8 mouse cellular contexts compared by ENCODE assay signal in the genomic region with DNA sequence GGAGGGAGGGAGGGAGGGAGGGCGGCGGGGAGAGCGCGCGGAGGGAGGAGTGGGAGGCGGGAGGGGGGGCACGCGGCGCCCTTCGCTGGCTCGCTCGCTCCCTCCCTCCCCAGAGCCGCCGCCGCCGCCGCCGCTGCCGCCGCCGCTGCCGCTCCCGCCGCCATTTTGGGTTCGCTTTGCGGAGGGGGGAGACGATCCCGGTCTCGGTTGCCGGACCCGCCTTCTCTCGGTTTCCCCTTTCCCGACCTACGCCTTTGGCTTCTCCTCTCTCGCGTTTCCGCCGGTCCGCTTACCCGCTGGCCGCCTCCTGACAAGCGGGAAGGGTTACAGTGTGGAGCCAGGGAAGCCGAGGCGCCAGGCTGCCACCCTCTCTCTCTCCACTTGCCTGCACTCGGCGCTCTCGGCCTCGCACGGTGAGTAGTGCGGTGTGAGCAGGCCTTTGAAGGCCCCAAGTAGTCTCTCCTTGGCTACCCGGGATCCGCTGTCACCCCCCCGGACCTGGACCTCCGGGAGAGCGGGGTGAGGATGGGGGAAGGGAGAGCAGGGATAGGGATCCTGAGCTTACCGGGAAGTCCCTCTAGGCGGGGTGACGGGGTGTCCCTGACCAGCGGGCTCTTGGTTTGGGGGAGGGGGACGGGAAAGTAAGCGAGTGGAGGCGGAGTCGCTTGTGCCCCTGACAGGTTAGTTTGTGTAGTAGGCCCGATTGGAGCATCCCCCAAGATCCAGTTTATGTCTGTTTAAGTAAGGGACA. TPM values are rescaled to one million over a fixed set of nuclear protein-coding genes. Genes with fewer than 3 reads are reported as not detected.
A peak's percentile ranks its signal among the peaks of the same experiment; 100 is the strongest.
DNase-seq lines count a peak whose midpoint lies in the region; ATAC-seq and TF ChIP-seq lines count a peak whose summit lies in the region.

Ash1l (plus strand) TSS at position 47 of the 751 bp plus-strand sequence.
Dap3 (minus strand) TSS at position 606 of the 751 bp plus-strand sequence.

- WGBS in hindbrain, embryonic 12.5 days = under 1% methylated on average over 40 of the region's 64 CpGs

- POLR2A ChIA-PET in Patski (lab: Charles Lee) = interaction anchor here (0.6 kb wide), 1 partner anchor 14 kb away, joined by 3 read pairs; no protein-coding TSS in a partner anchor

- peak within 1 kb of the TSS; percentile 67 for H3K4me2 ChIP-seq in hindbrain, embryonic 12.5 days (replicated peaks)

- H3K4me1 ChIP-seq in hindbrain, embryonic 12.5 days = peaks cover 28% of the 10 kb centered on the region

- no peak for TF ChIP-seq CTCF in Patski (IDR thresholded peaks at IDR 0.05)

- H3K4me3 ChIP-seq in hindbrain, embryonic 12.5 days = peak within 1 kb of the TSS; percentile 86

- H3K36me3 ChIP-seq in hindbrain, embryonic 12.5 days = no peaks in the 10 kb centered on the region

- in situ Hi-C loops in Patski (cut with MboI; ENCODE audit: low pct_unique_long_range_greater_than_20kb) = no loop called here

- H3K27ac ChIP-seq in hindbrain, embryonic 12.5 days = peak within 1 kb of the TSS; percentile 99

- peak within 1 kb of the TSS; percentile 94 for H3K9ac ChIP-seq in hindbrain, embryonic 12.5 days

- H3K9me3 ChIP-seq in hindbrain, embryonic 12.5 days (replicated peaks) = no peaks in the 10 kb centered on the region

- no peaks in the 10 kb centered on the region for H3K27me3 ChIP-seq in Patski
- H3K27me3 ChIP-seq in hindbrain, embryonic 12.5 days = no peaks in the 10 kb centered on the region

- peak; percentile 75 for ATAC-seq in Patski
- ATAC-seq in hindbrain, embryonic 12.5 days (ENCODE audit: low FRiP score) = peak; percentile 86

- DNase-seq in Patski (ENCODE audit: low read depth, low spot score) = peak; percentile 66
- peak; percentile 74 for DNase-seq in cerebellum, adult 8-10 months
- DNase-seq in frontal cortex, postnatal 14 days (ENCODE audit: low spot score in 2 of 2) = peak; percentile 61 to 69
- peak; percentile 51 to 75 for DNase-seq in layer of hippocampus, postnatal 25 days (ENCODE audit: extremely low spot score in 1 of 2, low spot score in 1 of 2)
- DNase-seq in lung, postnatal 14 days = peak; percentile 77
- peak; percentile 78 for DNase-seq in retina, postnatal 7 days (ENCODE audit: low read depth, low spot score)
- DNase-seq in urinary bladder, adult 18-20 months (ENCODE audit: low spot score in 2 of 2) = peak; percentile 61 to 84

- CTCF ChIA-PET in Patski (lab: Charles Lee) = interaction anchor here (1.0 kb wide), 2 partner anchors 14 kb away, joined by 3 read pairs; no protein-coding TSS in a partner anchor

RNA-seq across cellular contexts. Expression of gene Ash1l, which starts in this region (rescaled TPM):
- polyA plus RNA-seq in Patski (2021) = 38.4 TPM
- 22.0 and 22.5 TPM in 2 replicates for polyA plus RNA-seq in hindbrain, embryonic 12.5 days (2016; fragmentation: Nextera tagmentation; extraction: Ambion mirVana)
- 10 to 100 TPM; 70.5 to 82.0 TPM for total RNA-seq in layer of hippocampus, postnatal 25 days (2021)

RNA-seq across cellular contexts. Expression of gene Dap3, which starts in this region (rescaled TPM):
- 160 TPM for polyA plus RNA-seq in Patski (2021)
- polyA plus RNA-seq in hindbrain, embryonic 12.5 days (2016; fragmentation: Nextera tagmentation; extraction: Ambion mirVana) = 144 and 145 TPM in 2 replicates
- total RNA-seq in layer of hippocampus, postnatal 25 days (2021) = 100 to 1,000 TPM; 102 to 116 TPM

Comparison
In these comparisons a context has a peak if more than half of its experiments do, and no peak if none do; other contexts are left out.
1. Peak in every context shown above with its lines: DNase-seq, ATAC-seq, H3K4me3 ChIP-seq and H3K27ac ChIP-seq.